Mouse (Mus musculus): ENCODE data around the gene Dnase1l1.

The Dnase1l1 gene

Small RNA genes within 50 kb of the gene (microRNA-seq; reads per million reads assigned to microRNA genes)
- 0.11 to 0.12 reads per million in 2 experiments for gene Mir7091
- gene Mir7092 = 0 to 0.12 reads per million in 2 experiments

All from adrenal gland (tissue).